Mouse (Mus musculus) urinary bladder, postnatal 0 days (tissue): ENCODE measurements around the gene Gm3893. TPM values are rescaled to one million over a fixed set of nuclear protein-coding genes. Genes with fewer than 3 reads are reported as not detected.

ENCODE experiments used
- polyA plus RNA-seq: library from polyadenylated mRNA; unstranded; fragments of >200 nt; fragmentation: Nextera tagmentation; extraction: Ambion mirVana; gene quantifications from 2 replicates; pipeline ENCODE4 v1.2.1, GENCODE M21; 2015

The Gm3893 gene
- not detected in 2 replicates for polyA plus RNA-seq

GRCm38 (mm10) chr4:42090907-42091306 is at the start of gene Gm3893:
Gene Gm3893, plus strand, starts transcription at chr4:42091207.

GRCm38 (mm10) chr4:42114517-42114916 is 23.5 kb downstream of the Gm3893 start, which contains the start of gene Gm13304:
Gene Gm13304, plus strand, starts transcription at chr4:42114817.

Other genes starting within 250 kb of the Gm3893 start
- gene Gm21541, start 187.6 kb upstream of the Gm3893 start, polyA plus RNA-seq, result not detected in 2 replicates
- gene Gm20878, start 149.6 kb upstream of the Gm3893 start, polyA plus RNA-seq, result 0.45 and 1.3 TPM in 2 replicates
- 0.06 TPM in 1 of 2 replicates, not detected in the other for gene Fam205a4, start 125.1 kb upstream of the Gm3893 start, polyA plus RNA-seq
- not detected in 2 replicates for gene Gm21093, start 56.5 kb upstream of the Gm3893 start, polyA plus RNA-seq
- gene Gm13304, start 23.6 kb downstream of the Gm3893 start, polyA plus RNA-seq, result 1.4 TPM in 1 of 2 replicates, not detected in the other
- not detected in 2 replicates for gene Gm13306, start 62.2 kb downstream of the Gm3893 start, polyA plus RNA-seq
- gene Gm13305, start 77.4 kb downstream of the Gm3893 start, polyA plus RNA-seq, result not detected in 2 replicates
- gene Gm10600, start 149.4 kb downstream of the Gm3893 start, polyA plus RNA-seq, result not detected in 2 replicates
- not detected in 2 replicates for gene Ccl21b, start 164.6 kb downstream of the Gm3893 start, polyA plus RNA-seq
- not detected in 2 replicates for gene Gm21953, start 203.1 kb downstream of the Gm3893 start, polyA plus RNA-seq
- gene Fam205a3, start 227.1 kb downstream of the Gm3893 start, polyA plus RNA-seq, result 0.04 TPM in 1 of 2 replicates, not detected in the other